Mouse (Mus musculus) midbrain, postnatal 0 days (tissue): ENCODE results near the gene Arid1b. TPM values are rescaled to one million over a fixed set of nuclear protein-coding genes. Genes with fewer than 3 reads are reported as not detected.

Experiments used
- ATAC-seq: fragments of 200-750 bp; cut with Nextera tagmentation; 2 replicates; pipeline ENCODE4 v1.8.0; 2017; ENCODE audit warnings: moderate number of reproducible peaks, mild to moderate bottlenecking, moderate TSS enrichment, moderate library complexity; ENCODE audit not compliant: low FRiP score
- DNase-seq: peaks from one replicate; pipeline ENCODE4 v3.0.0-alpha.2; 2015; ENCODE audit warnings: low spot score
- H3K27ac ChIP-seq: fragments of 300-500 bp; sonication (generic); 2 replicates; pipeline ENCODE4 v1.5.1; 2014; ENCODE audit warnings: low read depth, mild to moderate bottlenecking, low read length, mixed read lengths
- H3K27me3 ChIP-seq: fragments of 300-500 bp; sonication (generic); 2 replicates; pipeline ENCODE4 v1.6.1; 2014; ENCODE audit warnings: low read length, control low read depth, mixed read lengths; ENCODE audit not compliant: insufficient read depth
- H3K36me3 ChIP-seq: fragments of 300-500 bp; sonication (generic); 2 replicates; pipeline ENCODE4 v1.6.1; 2014; ENCODE audit warnings: low read length, control low read depth, mixed read lengths; ENCODE audit not compliant: insufficient read depth
- H3K4me1 ChIP-seq: fragments of 300-500 bp; sonication (generic); 2 replicates; pipeline ENCODE4 v1.6.1; 2014; ENCODE audit warnings: mild to moderate bottlenecking, control low read depth, antibody characterized with exemption, low read length, mixed read lengths; ENCODE audit not compliant: insufficient read depth
- H3K4me2 ChIP-seq: fragments of 300-500 bp; sonication (generic); 2 replicates; pipeline ENCODE4 v1.6.1; 2014; ENCODE audit warnings: low read depth, mild to moderate bottlenecking, low read length, mixed read lengths; ENCODE audit not compliant: poor library complexity, severe bottlenecking
- H3K4me3 ChIP-seq: fragments of 300-500 bp; sonication (generic); 2 replicates; pipeline ENCODE4 v1.5.1; 2014; ENCODE audit warnings: low read depth, mild to moderate bottlenecking, low read length, moderate library complexity
- H3K9ac ChIP-seq: fragments of 300-500 bp; sonication (generic); replicated peaks from 2 replicates; pipeline ENCODE4 v1.6.1; 2014; ENCODE audit warnings: mild to moderate bottlenecking, low read length, moderate library complexity, mixed read lengths; ENCODE audit not compliant: poor library complexity, severe bottlenecking
- H3K9me3 ChIP-seq: fragments of 300-500 bp; sonication (generic); 2 replicates; pipeline ENCODE4 v1.6.1; 2016; ENCODE audit warnings: low read length, control low read depth
- CTCF ChIP-seq: IDR thresholded peaks from 2 replicates; pipeline ENCODE4 v1.5.1; 2016; ENCODE audit warnings: antibody characterized with exemption, mild to moderate bottlenecking
- whole genome bisulfite sequencing: fragments of 180-500 bp; shearing (Covaris S2); extraction: QIAGEN DNeasy Blood & Tissue Kit; methylation state at CpG from one replicate; pipeline ENCODE4 v1.1.7; 2014; 5-methylcytosine and 5-hydroxymethylcytosine counted together
- polyA plus RNA-seq: library from polyadenylated mRNA; unstranded; fragments of >200 nt; fragmentation: Nextera tagmentation; extraction: Ambion mirVana; gene quantifications from 2 replicates; pipeline ENCODE4 v1.2.1, GENCODE M21; 2015
- total RNA-seq: library from RNA; depleted of rRNA; stranded (reverse); fragments of >200 nt; gene quantifications from 2 replicates; pipeline ENCODE4 v1.2.3, GENCODE M21; 2014

Gene Arid1b
- total and polyA plus RNA-seq, 2 experiments from 2014 or later = 11.9 to 73.3 TPM

DNA sequence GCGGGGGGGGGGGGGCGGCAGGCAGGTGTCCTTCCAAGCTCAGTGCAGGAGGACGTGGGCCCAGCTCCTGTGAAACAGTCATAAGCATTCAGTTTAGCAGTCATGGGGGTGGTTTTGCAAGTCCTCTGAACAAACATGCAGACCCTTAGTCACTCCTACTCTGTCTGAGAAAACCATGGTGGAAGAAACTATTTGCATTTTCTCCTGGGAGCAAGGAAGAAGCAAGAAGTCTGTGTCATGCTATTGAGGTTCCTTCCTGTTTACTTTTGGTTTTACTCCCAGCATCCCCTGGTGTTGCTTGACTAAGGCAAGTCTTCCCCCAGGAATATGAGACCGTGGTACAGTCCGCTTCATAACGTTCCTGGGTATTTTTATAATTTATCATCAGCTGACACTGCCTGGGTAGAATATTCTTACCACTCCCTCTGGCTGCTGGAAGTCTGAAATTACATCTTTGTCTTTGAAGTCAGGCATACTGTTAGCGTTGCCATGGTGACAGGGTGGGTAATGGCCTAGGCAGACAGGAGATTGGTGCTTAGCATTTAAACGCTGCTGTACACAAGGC lies 144.6 kb downstream of the Arid1b start:
- H3K4me3 ChIP-seq = no peak overlapping the region

GRCm38 (mm10) chr17:5139553-5139952 lies 145.4 kb downstream of the Arid1b start:
- no peak for TF ChIP-seq CTCF
- H3K4me1 ChIP-seq = peaks cover 14% of the 10 kb centered on the region
- ATAC-seq (0 out of 2 replicates have a peak, but pooled peaks have one; percentile 14), DNase-seq (peak; percentile 43)
- WGBS = 25% methylated on average over 8 of the region's 8 CpGs
- H3K9me3 ChIP-seq = no peaks in the 10 kb centered on the region
- peak overlapping the region; percentile 44; the same call in 1 of the 2 replicates for H3K27ac ChIP-seq
- no peak overlapping the region for H3K9ac ChIP-seq
- peak overlapping the region; percentile 36 for H3K4me2 ChIP-seq
- H3K27me3 ChIP-seq = no peaks in the 10 kb centered on the region
- H3K4me3 ChIP-seq = no peak overlapping the region
- no peaks in the 10 kb centered on the region for H3K36me3 ChIP-seq

More for the DNA sequence above, 144.6 kb downstream of the Arid1b start:
- peak; percentile 93 for DNase-seq
- peak; percentile 76 for ATAC-seq
- Histone ChIP-seq H3K27me3 (no peaks in the 10 kb centered on the region), H3K4me1 (peaks cover 14% of the 10 kb centered on the region), H3K27ac (no peak overlapping the region; the same call in 1 of the 2 replicates), H3K4me2 (peak overlapping the region; percentile 12; the same call in 1 of the 2 replicates), H3K9me3 (no peaks in the 10 kb centered on the region), H3K9ac (no peak overlapping the region), H3K36me3 (no peaks in the 10 kb centered on the region)
- WGBS = 16% methylated on average over 8 of the region's 8 CpGs
- TF ChIP-seq CTCF = peak; percentile 71

GRCm38 (mm10) chr17:5143735-5144439 lies 149.8 kb downstream of the Arid1b start:
- Histone ChIP-seq H3K4me3 (no peak overlapping the region), H3K27me3 (no peaks in the 10 kb centered on the region), H3K9ac (no peak overlapping the region), H3K9me3 (no peaks in the 10 kb centered on the region), H3K36me3 (no peaks in the 10 kb centered on the region), H3K4me2 (no peak overlapping the region), H3K27ac (no peak overlapping the region), H3K4me1 (peaks cover 5% of the 10 kb centered on the region; the same call in 1 of the 2 replicates)
- ATAC-seq (no peak), DNase-seq (no peak)
- WGBS = 77% methylated on average over 6 of the region's 6 CpGs
- no peak for TF ChIP-seq CTCF

- H3K36me3 ChIP-seq = no peaks in the 10 kb centered on the region
- no peaks in the 10 kb centered on the region for H3K27me3 ChIP-seq
- no peaks in the 10 kb centered on the region for H3K9me3 ChIP-seq
- H3K9ac ChIP-seq = no peak overlapping the region
- no peak overlapping the region for H3K4me2 ChIP-seq
- H3K4me3 ChIP-seq = no peak overlapping the region
- TF ChIP-seq CTCF = no peak
- ATAC-seq = no peak
- peaks cover 2% of the 10 kb centered on the region; the same call in 1 of the 2 replicates for H3K4me1 ChIP-seq
- DNase-seq = no peak
- H3K27ac ChIP-seq = no peak overlapping the region
- 73% methylated on average over 7 of the region's 7 CpGs for whole genome bisulfite sequencing
Observed at GRCm38 (mm10) chr17:5150660-5151063, 156.5 kb downstream of the Arid1b start.

- H3K4me2 ChIP-seq = no peak overlapping the region
- H3K27ac ChIP-seq = no peak overlapping the region
- H3K4me3 ChIP-seq = no peak overlapping the region
- TF ChIP-seq CTCF = no peak
- ATAC-seq (no peak), DNase-seq (no peak)
- no peaks in the 10 kb centered on the region for H3K36me3 ChIP-seq
- H3K27me3 ChIP-seq = no peaks in the 10 kb centered on the region
- WGBS = 38% methylated on average over 11 of the region's 11 CpGs
- H3K4me1 ChIP-seq = peaks cover 2% of the 10 kb centered on the region; the same call in 1 of the 2 replicates
- no peaks in the 10 kb centered on the region for H3K9me3 ChIP-seq
- H3K9ac ChIP-seq = no peak overlapping the region
Observed at GRCm38 (mm10) chr17:5151852-5152251, 157.7 kb downstream of the Arid1b start.

GRCm38 (mm10) chr17:5153461-5153860 lies 159.3 kb downstream of the Arid1b start:
- DNase-seq (no peak), ATAC-seq (no peak)
- Histone ChIP-seq H3K4me3 (no peak overlapping the region), H3K4me1 (peaks cover 2% of the 10 kb centered on the region; the same call in 1 of the 2 replicates), H3K4me2 (no peak overlapping the region), H3K27ac (no peak overlapping the region), H3K36me3 (no peaks in the 10 kb centered on the region), H3K9ac (no peak overlapping the region), H3K27me3 (no peaks in the 10 kb centered on the region), H3K9me3 (no peaks in the 10 kb centered on the region)
- no peak for TF ChIP-seq CTCF
- 74% methylated on average over 2 of the region's 2 CpGs for WGBS
